Mouse (Mus musculus): ENCODE measurements around the gene Ankrd34a. TPM values are rescaled to one million over a fixed set of nuclear protein-coding genes. Genes with fewer than 3 reads are reported as not detected.

The Ankrd34a gene
- polyA plus RNA-seq, 1 experiment from 2014 or later: 0.37 TPM

GRCm38 (mm10) chr3:96559911-96560850 is 36.3 kb upstream of the Ankrd34a start:
- peak overlapping the region; percentile 100 for H3K9ac ChIP-seq (replicated peaks; ENCODE audit: low read depth)
- no peak for TF ChIP-seq CTCF (IDR thresholded peaks at IDR 0.05)
- no peak for TF ChIP-seq EP300 (IDR thresholded peaks at IDR 0.05)
- H3K4me3 ChIP-seq (ENCODE audit: low read depth, low read length): peak overlapping the region; percentile 90
- peaks cover 16% of the 10 kb centered on the region; the same call in 1 of the 2 replicates for H3K4me1 ChIP-seq (ENCODE audit: insufficient read depth, low read depth, low read length)
- DNase-seq (ENCODE audit: low spot score) (peak; percentile 56), ATAC-seq (no peak)
- WGBS: 29% methylated on average over 23 of the region's 23 CpGs
- peak overlapping the region; percentile 99 for H3K27ac ChIP-seq (ENCODE audit: low read length)
- no peaks in the 10 kb centered on the region for H3K9me3 ChIP-seq (ENCODE audit: low read length)
- H3K27me3 ChIP-seq (replicated peaks; ENCODE audit: insufficient read depth, low read length): no peaks in the 10 kb centered on the region
- H3K4me2 ChIP-seq (replicated peaks; ENCODE audit: low read depth, low read length): peak overlapping the region; percentile 62
- H3K36me3 ChIP-seq (ENCODE audit: insufficient read depth, low read length): peaks cover 29% of the 10 kb centered on the region

DNA sequence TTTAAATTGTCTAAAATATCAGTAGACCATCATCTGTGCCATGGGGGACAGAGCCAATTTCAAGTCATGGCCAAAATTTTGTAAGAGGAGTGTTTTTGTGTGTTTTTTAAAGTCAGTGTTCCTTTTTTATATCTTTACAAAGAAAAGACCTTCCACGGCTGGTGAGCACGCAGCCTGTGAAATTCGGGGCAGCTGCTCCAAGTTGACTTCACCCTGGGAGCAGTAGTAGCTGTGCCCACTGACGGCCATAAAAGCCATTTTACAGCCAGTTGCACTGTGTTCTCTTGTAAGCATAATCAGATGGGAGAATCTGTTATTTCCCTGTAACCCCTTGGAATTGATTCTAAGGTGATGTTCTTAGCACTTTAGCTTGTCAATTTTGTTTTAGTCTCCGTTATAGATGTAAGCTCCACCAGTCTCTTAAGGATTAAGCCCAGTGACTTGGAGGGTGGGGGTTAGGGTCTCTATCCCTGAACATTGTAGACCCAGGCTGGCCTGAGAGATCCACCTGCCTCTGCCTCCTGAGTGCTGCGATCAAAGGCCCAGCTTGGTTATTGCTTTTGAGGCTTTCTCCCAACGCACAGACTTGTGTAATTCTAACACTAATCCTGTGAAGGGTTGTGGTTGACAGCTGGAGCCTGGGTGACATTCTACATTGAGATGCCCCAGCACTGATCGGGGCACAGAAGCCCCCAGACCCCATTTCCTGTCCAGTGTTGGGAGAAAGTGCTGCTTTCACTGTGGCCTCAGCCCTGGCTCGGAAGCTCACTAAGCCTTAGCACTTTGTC is 35.4 kb upstream of the Ankrd34a start:
- H3K4me1 ChIP-seq (ENCODE audit: insufficient read depth, low read depth, low read length): peaks cover 10% of the 10 kb centered on the region; the same call in 1 of the 2 replicates
- H3K27me3 ChIP-seq (replicated peaks; ENCODE audit: insufficient read depth, low read length): no peaks in the 10 kb centered on the region
- 51% methylated on average over 9 of the region's 9 CpGs for WGBS
- H3K36me3 ChIP-seq (ENCODE audit: insufficient read depth, low read length): peaks cover 29% of the 10 kb centered on the region
- no peaks in the 10 kb centered on the region for H3K9me3 ChIP-seq (ENCODE audit: low read length)
- DNase-seq (ENCODE audit: low spot score) (no peak), ATAC-seq (no peak)
- H3K9ac ChIP-seq (replicated peaks; ENCODE audit: low read depth): peak overlapping the region; percentile 100
- TF ChIP-seq EP300 (IDR thresholded peaks at IDR 0.05) (peak; percentile 23), CTCF (IDR thresholded peaks at IDR 0.05) (no peak)
- peak overlapping the region; percentile 90 for H3K4me3 ChIP-seq (ENCODE audit: low read depth, low read length)
- peak overlapping the region; percentile 62 for H3K4me2 ChIP-seq (replicated peaks; ENCODE audit: low read depth, low read length)
- H3K27ac ChIP-seq (ENCODE audit: low read length): peak overlapping the region; percentile 99

DNA sequence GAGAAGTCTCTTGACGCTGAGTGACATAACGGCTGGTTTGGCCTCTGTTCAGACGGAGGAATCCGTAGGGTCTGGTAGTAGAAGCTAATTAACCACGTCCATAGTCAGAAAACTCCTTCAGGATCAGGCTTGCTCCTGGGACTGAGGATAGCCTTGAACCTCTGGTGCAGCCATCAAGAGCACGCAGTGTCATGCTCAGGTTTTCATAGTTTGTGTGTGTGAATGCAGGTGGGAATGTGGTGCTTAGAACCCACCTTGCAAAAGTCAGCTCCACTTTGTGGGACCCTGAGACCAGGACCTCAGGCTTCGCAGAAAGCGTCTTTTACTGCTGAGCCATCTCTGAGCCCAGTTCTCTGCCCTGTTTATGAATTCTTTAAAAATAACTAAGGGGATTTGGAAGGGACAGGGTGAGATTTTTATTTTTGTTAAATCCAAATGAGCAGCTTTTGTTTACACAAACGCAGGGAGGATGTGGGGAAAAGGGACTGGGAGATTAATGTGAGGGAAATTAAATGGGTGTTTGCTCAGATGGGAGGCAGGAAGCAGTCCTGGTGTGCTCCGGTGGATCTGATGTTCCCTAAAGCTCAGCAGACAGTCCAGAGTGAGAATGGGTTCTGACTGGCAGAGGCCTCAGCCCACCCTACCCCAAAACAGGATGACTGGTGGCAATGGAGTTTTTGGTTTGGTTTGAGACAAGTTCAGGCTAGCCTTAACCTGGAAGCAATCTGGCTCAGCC is 34.3 kb upstream of the Ankrd34a start:
- H3K4me3 ChIP-seq (ENCODE audit: low read depth, low read length): peak overlapping the region; percentile 90
- DNase-seq (ENCODE audit: low spot score) (peak; percentile 81), ATAC-seq (peak; percentile 13; the same call in 1 of the 2 replicates)
- H3K9me3 ChIP-seq (ENCODE audit: low read length): no peaks in the 10 kb centered on the region
- peak overlapping the region; percentile 99 for H3K27ac ChIP-seq (ENCODE audit: low read length)
- 26% methylated on average over 10 of the region's 10 CpGs for WGBS
- peak overlapping the region; percentile 100 for H3K9ac ChIP-seq (replicated peaks; ENCODE audit: low read depth)
- peaks cover 29% of the 10 kb centered on the region for H3K36me3 ChIP-seq (ENCODE audit: insufficient read depth, low read length)
- peak overlapping the region; percentile 62 for H3K4me2 ChIP-seq (replicated peaks; ENCODE audit: low read depth, low read length)
- H3K27me3 ChIP-seq (replicated peaks; ENCODE audit: insufficient read depth, low read length): no peaks in the 10 kb centered on the region
- TF ChIP-seq CTCF (IDR thresholded peaks at IDR 0.05): no peak
- TF ChIP-seq EP300 (IDR thresholded peaks at IDR 0.05): peak; percentile 56; the same call in 1 of the 2 replicates
- peaks cover 8% of the 10 kb centered on the region; the same call in 1 of the 2 replicates for H3K4me1 ChIP-seq (ENCODE audit: insufficient read depth, low read depth, low read length)

- no peak for TF ChIP-seq CTCF (IDR thresholded peaks at IDR 0.05)
- no peak for TF ChIP-seq EP300 (IDR thresholded peaks at IDR 0.05)
- Histone ChIP-seq H3K9me3 (ENCODE audit: low read length) (no peaks in the 10 kb centered on the region), H3K27ac (ENCODE audit: low read length) (peak overlapping the region; percentile 99), H3K36me3 (ENCODE audit: insufficient read depth, low read length) (peaks cover 29% of the 10 kb centered on the region), H3K9ac (replicated peaks; ENCODE audit: low read depth) (no peak overlapping the region), H3K4me1 (ENCODE audit: insufficient read depth, low read depth, low read length) (peaks cover 8% of the 10 kb centered on the region; the same call in 1 of the 2 replicates), H3K27me3 (replicated peaks; ENCODE audit: insufficient read depth, low read length) (no peaks in the 10 kb centered on the region), H3K4me3 (ENCODE audit: low read depth, low read length) (no peak overlapping the region), H3K4me2 (replicated peaks; ENCODE audit: low read depth, low read length) (no peak overlapping the region)
- 84% methylated on average over 8 of the region's 8 CpGs for WGBS
- 0 out of 2 replicates have a peak, but pooled peaks have one; percentile 4 for ATAC-seq
- DNase-seq (ENCODE audit: low spot score): peak; percentile 50
Measured at GRCm38 (mm10) chr3:96563267-96563666, 33.2 kb upstream of the Ankrd34a start.

- peak; percentile 68 for ATAC-seq
Measured at GRCm38 (mm10) chr3:96563911-96564632, 32.4 kb upstream of the Ankrd34a start.

More at GRCm38 (mm10) chr3:96563911-96564632, 32.4 kb upstream of the Ankrd34a start:
- H3K4me3 ChIP-seq (ENCODE audit: low read depth, low read length): no peak overlapping the region
- 18% methylated on average over 10 of the region's 10 CpGs for WGBS
- H3K27ac ChIP-seq (ENCODE audit: low read length): peak overlapping the region; percentile 99
- no peaks in the 10 kb centered on the region for H3K27me3 ChIP-seq (replicated peaks; ENCODE audit: insufficient read depth, low read length)
- H3K9me3 ChIP-seq (ENCODE audit: low read length): no peaks in the 10 kb centered on the region
- DNase-seq (ENCODE audit: low spot score): peak; percentile 91
- peak overlapping the region; percentile 25 for H3K4me2 ChIP-seq (replicated peaks; ENCODE audit: low read depth, low read length)
- peak; percentile 89 for TF ChIP-seq EP300 (IDR thresholded peaks at IDR 0.05)
- no peak for TF ChIP-seq CTCF (IDR thresholded peaks at IDR 0.05)
- no peak overlapping the region for H3K9ac ChIP-seq (replicated peaks; ENCODE audit: low read depth)
- H3K36me3 ChIP-seq (ENCODE audit: insufficient read depth, low read length): peaks cover 24% of the 10 kb centered on the region
- H3K4me1 ChIP-seq (ENCODE audit: insufficient read depth, low read depth, low read length): peaks cover 8% of the 10 kb centered on the region; the same call in 1 of the 2 replicates
